Mouse (Mus musculus): ENCODE measurements at regions not wholly inside any gene's neighbourhood (a gene's known extent, or its start where the extent isn't known, plus 50 kb on each side); places are given as distances from the start of the nearest gene placed in this dataset.

GRCm38 (mm10) chr5:15773839-15774238 lies 59.8 kb upstream of the Speer4c start:
- TF ChIP-seq EP300 (IDR thresholded peaks at IDR 0.05; ENCODE audit: insufficient read depth, low read depth, low read length) (no peak), POLR2A (IDR thresholded peaks at IDR 0.05; ENCODE audit: insufficient read depth, low read depth, low read length) (no peak), CTCF (IDR thresholded peaks at IDR 0.05) (no peak)
